Mouse (Mus musculus) thymus, adult 2 months (tissue): ENCODE results near the gene Pih1d1.

ENCODE experiments used
- CTCF ChIP-seq: fragments of 200-500 bp; IDR thresholded peaks from 2 replicates; pipeline ENCODE4 v1.5.1; 2012; ENCODE audit warnings: mild to moderate bottlenecking, control low read depth, low read length, moderate library complexity, borderline replicate concordance; ENCODE audit not compliant: control insufficient read depth, poor library complexity, insufficient read depth; ENCODE audit errors: extremely low read depth
- POLR2A ChIP-seq: fragments of 200-500 bp; IDR thresholded peaks from 2 replicates; pipeline ENCODE4 v1.6.1; 2012; ENCODE audit warnings: mild to moderate bottlenecking, low read length, control low read depth, moderate library complexity; ENCODE audit not compliant: control insufficient read depth, poor library complexity, insufficient read depth; ENCODE audit errors: extremely low read depth

DNA sequence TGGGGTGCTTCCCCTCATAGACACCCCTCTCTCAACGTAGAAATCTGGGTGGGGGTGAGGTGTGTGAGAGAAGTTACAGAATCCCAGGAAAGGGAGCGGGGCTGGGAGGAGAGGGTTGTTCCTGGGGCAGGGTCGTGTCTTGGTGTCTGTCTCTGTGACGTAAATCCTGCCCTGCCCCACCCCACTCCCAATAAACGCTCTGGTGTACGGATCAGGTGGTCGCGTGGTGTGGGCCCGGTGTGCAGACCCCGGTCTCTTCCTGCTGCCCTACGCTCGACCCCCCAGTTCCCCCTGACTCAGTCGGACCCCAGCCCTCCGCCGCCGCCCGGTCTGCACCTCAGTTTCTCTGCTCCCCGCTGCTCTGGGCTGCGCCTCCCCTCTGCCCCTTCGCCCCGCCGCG, 21.8 kb downstream of the Pih1d1 start:
- no peak for TF ChIP-seq CTCF
- no peak for TF ChIP-seq POLR2A
